Mouse (Mus musculus): ENCODE results near the gene Wdr66. TPM values are rescaled to one million over a fixed set of nuclear protein-coding genes. Genes with fewer than 3 reads are reported as not detected.

The Wdr66 gene
- total and polyA plus RNA-seq, 3 experiments: 0.21 to 0.34 (median 0.21) TPM

GRCm38 (mm10) chr5:123346701-123347270 lies 94.9 kb downstream of the Wdr66 start:
- dilution Hi-C loops (cut with MboI; ENCODE audit: extremely low pct_ligation_motif_present, extremely low pct_unique_long_range_greater_than_20kb, low sequenced_read_pairs): no loop called here

GRCm38 (mm10) chr5:123347985-123348384 lies 96.1 kb downstream of the Wdr66 start:
- no peak for DNase-seq (ENCODE audit: extremely low read depth)
- Histone ChIP-seq H3K4me2 (ENCODE audit: insufficient read depth, low read depth, poor library complexity, severe bottlenecking) (no peak overlapping the region), H3K36me3 (replicated peaks in 1 of 2; ENCODE audit: control insufficient read depth in 1 of 2, insufficient read depth in 1 of 2, low read length in 1 of 2) (peaks cover 0 to 25% of the 10 kb centered on the region in 2 experiments), H3K4me3 (replicated peaks in 1 of 3; ENCODE audit: low read depth in 2 of 3, low read length in 2 of 3, poor library complexity in 1 of 3) (no peak overlapping the region), H3K27ac (ENCODE audit: insufficient read depth, low read depth) (no peak overlapping the region), H3K4me1 (ENCODE audit: control insufficient read depth in 1 of 2, insufficient read depth in 2 of 2) (peaks cover 13 to 48% of the 10 kb centered on the region in 2 experiments), H3K27me3 (replicated peaks) (peaks cover 4% of the 10 kb centered on the region), H3K79me2 (replicated peaks; ENCODE audit: control insufficient read depth, extremely low read depth, insufficient read depth, poor library complexity, severe bottlenecking) (no peaks in the 10 kb centered on the region; the same call in 1 of the 2 replicates), H3K9ac (ENCODE audit: insufficient read depth, low read depth) (no peak overlapping the region), H3K9me3 (replicated peaks; ENCODE audit: low read length) (no peaks in the 10 kb centered on the region)
- in situ Hi-C loops (cut with MboI; ENCODE audit: low pct_ligation_motif_present, low pct_unique_long_range_greater_than_20kb, low sequenced_read_pairs): no loop called here
- dilution Hi-C loops (cut with MboI; ENCODE audit: extremely low pct_ligation_motif_present, extremely low pct_unique_long_range_greater_than_20kb, low sequenced_read_pairs): no loop called here
- TF ChIP-seq ZKSCAN1 (IDR thresholded peaks at IDR 0.05; ENCODE audit: borderline replicate concordance, low read depth, low read length) (no peak), SMC3 (IDR thresholded peaks at IDR 0.05; ENCODE audit: low read depth, low read length) (no peak), MYC (IDR thresholded peaks at IDR 0.05; ENCODE audit: low read depth, low read length) (no peak), BHLHE40 (IDR thresholded peaks at IDR 0.05; ENCODE audit: low read depth, low read length) (no peak), TCF12 (IDR thresholded peaks at IDR 0.05; ENCODE audit: low read depth, low read length) (no peak), IRF4 (IDR thresholded peaks at IDR 0.05; ENCODE audit: low read depth, low read length) (no peak), GABPA (IDR thresholded peaks at IDR 0.05; ENCODE audit: insufficient replicate concordance, low read depth, low read length) (no peak), HCFC1 (IDR thresholded peaks at IDR 0.05; ENCODE audit: low read depth, low read length) (no peak), USF1 (IDR thresholded peaks at IDR 0.05; ENCODE audit: low read depth, low read length) (no peak), ETS1 (conservative IDR thresholded peaks at IDR 0.05; ENCODE audit: low read depth, low read length) (no peak), MAFK (IDR thresholded peaks at IDR 0.05; ENCODE audit: insufficient replicate concordance, low read length) (no peak), RAD21 (IDR thresholded peaks at IDR 0.05; ENCODE audit: low read depth, low read length) (no peak), MAX (IDR thresholded peaks at IDR 0.05; ENCODE audit: low read length) (no peak), MAZ (IDR thresholded peaks at IDR 0.05; ENCODE audit: low read depth, low read length) (no peak), POLR2AphosphoS2 (IDR thresholded peaks at IDR 0.05; ENCODE audit: low read depth, low read length) (no peak), JUND (conservative IDR thresholded peaks at IDR 0.05; ENCODE audit: low read depth, low read length) (no peak)

More at GRCm38 (mm10) chr5:123346701-123347270, 94.9 kb downstream of the Wdr66 start:
- Histone ChIP-seq H3K27me3 (replicated peaks) (peaks cover 4% of the 10 kb centered on the region), H3K4me2 (ENCODE audit: insufficient read depth, low read depth, poor library complexity, severe bottlenecking) (peak overlapping the region; percentile 96), H3K4me3 (replicated peaks in 1 of 3; ENCODE audit: low read depth in 2 of 3, low read length in 2 of 3, poor library complexity in 1 of 3) (peak overlapping the region in 1 of 3 experiments; percentile 80), H3K79me2 (replicated peaks; ENCODE audit: control insufficient read depth, extremely low read depth, insufficient read depth, poor library complexity, severe bottlenecking) (no peaks in the 10 kb centered on the region; the same call in 1 of the 2 replicates), H3K9ac (ENCODE audit: insufficient read depth, low read depth) (peak overlapping the region; percentile 76; the same call in 1 of the 2 replicates), H3K4me1 (ENCODE audit: control insufficient read depth in 1 of 2, insufficient read depth in 2 of 2) (peaks cover 13 to 48% of the 10 kb centered on the region in 2 experiments), H3K9me3 (replicated peaks; ENCODE audit: low read length) (no peaks in the 10 kb centered on the region), H3K36me3 (replicated peaks in 1 of 2; ENCODE audit: control insufficient read depth in 1 of 2, insufficient read depth in 1 of 2, low read length in 1 of 2) (peaks cover 0 to 13% of the 10 kb centered on the region in 2 experiments), H3K27ac (ENCODE audit: insufficient read depth, low read depth) (no peak overlapping the region)
- TF ChIP-seq ETS1 (conservative IDR thresholded peaks at IDR 0.05; ENCODE audit: low read depth, low read length) (no peak), KAT2A (IDR thresholded peaks at IDR 0.05; ENCODE audit: insufficient replicate concordance, low read length) (no peak), E2F4 (IDR thresholded peaks at IDR 0.05; ENCODE audit: insufficient replicate concordance, low read depth, low read length) (no peak), ZMIZ1 (IDR thresholded peaks at IDR 0.05; ENCODE audit: low read depth, low read length) (no peak), POLR2AphosphoS2 (IDR thresholded peaks at IDR 0.05; ENCODE audit: low read depth, low read length) (no peak), NELFE (IDR thresholded peaks at IDR 0.05; ENCODE audit: low read depth, low read length) (no peak), MAX (IDR thresholded peaks at IDR 0.05; ENCODE audit: low read length) (no peak), RAD21 (IDR thresholded peaks at IDR 0.05; ENCODE audit: low read depth, low read length) (no peak), SIN3A (IDR thresholded peaks at IDR 0.05; ENCODE audit: low read length) (no peak), JUND (conservative IDR thresholded peaks at IDR 0.05; ENCODE audit: low read depth, low read length) (no peak), TBP (conservative IDR thresholded peaks at IDR 0.05; ENCODE audit: low read depth, low read length) (no peak), HCFC1 (IDR thresholded peaks at IDR 0.05; ENCODE audit: low read depth, low read length) (no peak), UBTF (IDR thresholded peaks at IDR 0.05; ENCODE audit: low read depth, low read length) (no peak)
- no peak for DNase-seq (ENCODE audit: extremely low read depth)
- in situ Hi-C loops (cut with MboI; ENCODE audit: low pct_ligation_motif_present, low pct_unique_long_range_greater_than_20kb, low sequenced_read_pairs): no loop called here

Measured in CH12.LX (cell line).